Mouse (Mus musculus) midbrain, embryonic 15.5 days (tissue): ENCODE results near the gene Gpm6b. TPM values are rescaled to one million over a fixed set of nuclear protein-coding genes. Genes with fewer than 3 reads are reported as not detected.
A peak's percentile ranks its signal among the peaks of the same experiment; 100 is the strongest.

ENCODE experiments used
- ATAC-seq: fragments of 200-750 bp; cut with Nextera tagmentation; replicated peaks from 2 replicates; pipeline ENCODE4 v1.8.0; 2017; ENCODE audit warnings: moderate TSS enrichment
- H3K27ac ChIP-seq: fragments of 300-500 bp; sonication (generic); 2 replicates; pipeline ENCODE4 v1.5.1; 2015; ENCODE audit warnings: mild to moderate bottlenecking, inconsistent platforms
- H3K27me3 ChIP-seq: fragments of 300-500 bp; sonication (generic); replicated peaks from 2 replicates; pipeline ENCODE4 v1.6.1; 2015; ENCODE audit warnings: inconsistent platforms
- H3K36me3 ChIP-seq: fragments of 300-500 bp; sonication (generic); replicated peaks from 2 replicates; pipeline ENCODE4 v1.6.1; 2015; ENCODE audit warnings: inconsistent platforms
- H3K4me1 ChIP-seq: fragments of 300-500 bp; sonication (generic); 2 replicates; pipeline ENCODE4 v1.6.1; 2015; ENCODE audit warnings: inconsistent platforms
- H3K4me2 ChIP-seq: fragments of 300-500 bp; sonication (generic); 2 replicates; pipeline ENCODE4 v1.6.1; 2015; ENCODE audit warnings: inconsistent platforms, mild to moderate bottlenecking, moderate library complexity
- H3K4me3 ChIP-seq: fragments of 300-500 bp; sonication (generic); 2 replicates; pipeline ENCODE4 v1.5.1; 2015; ENCODE audit warnings: mild to moderate bottlenecking, inconsistent platforms
- H3K9ac ChIP-seq: fragments of 300-500 bp; sonication (generic); 2 replicates; pipeline ENCODE4 v1.6.1; 2015; ENCODE audit warnings: mild to moderate bottlenecking, inconsistent platforms
- H3K9me3 ChIP-seq: fragments of 300-500 bp; sonication (generic); 2 replicates; pipeline ENCODE4 v1.6.1; 2016; ENCODE audit warnings: inconsistent platforms
- WGBS: fragments of 180-500 bp; shearing (Covaris S2); methylation state at CpG from one replicate; pipeline ENCODE4 v1.1.7; 2015; ENCODE audit warnings: mixed read lengths; 5-methylcytosine and 5-hydroxymethylcytosine counted together
- polyA plus RNA-seq: library from polyadenylated mRNA; unstranded; fragments of >200 nt; fragmentation: Nextera tagmentation; extraction: Ambion mirVana; gene quantifications from 2 replicates; pipeline ENCODE4 v1.2.1, GENCODE M21; 2015

The Gpm6b gene
- polyA plus RNA-seq: 240 and 247 TPM in 2 replicates

GRCm38 (mm10) chrX:166238831-166239460 lies at the start of gene Gpm6b:
TSS of gene Gpm6b (plus strand) at chrX:166238911.
- Histone ChIP-seq H3K9ac (peak within 1 kb of the TSS; percentile 56), H3K4me1 (no peaks in the 10 kb centered on the region), H3K4me2 (peak within 1 kb of the TSS; percentile 76), H3K4me3 (peak within 1 kb of the TSS; percentile 60), H3K27me3 (peaks cover 16% of the 10 kb centered on the region; the same call in 1 of the 2 replicates), H3K36me3 (no peaks in the 10 kb centered on the region), H3K27ac (peak within 1 kb of the TSS; percentile 48; the same call in 1 of the 2 replicates), H3K9me3 (no peaks in the 10 kb centered on the region)
- peak; percentile 95 for ATAC-seq
- 21% methylated on average over 63 of the region's 63 CpGs for WGBS

DNA sequence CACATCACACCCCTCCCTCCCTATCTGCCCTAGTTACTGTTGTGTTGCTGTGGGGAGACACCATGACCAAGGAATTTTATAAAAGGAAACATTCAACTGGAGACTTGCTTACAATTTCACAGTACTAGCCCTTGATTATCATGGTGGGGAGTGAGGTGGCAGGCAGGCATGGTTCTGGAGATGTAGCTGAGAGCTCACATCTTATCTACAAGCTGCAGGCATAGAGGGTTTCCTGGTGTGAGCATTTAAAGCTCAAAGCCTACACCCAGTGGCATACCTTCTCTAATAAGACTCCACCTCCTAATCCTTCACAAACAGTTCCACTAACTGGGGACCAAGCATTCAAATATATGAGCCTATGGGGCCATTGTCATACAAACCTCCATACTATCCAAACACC lies 42.4 kb upstream of the Gpm6b start:
- Histone ChIP-seq H3K36me3 (no peaks in the 10 kb centered on the region), H3K27ac (no peak overlapping the region), H3K4me3 (no peak overlapping the region), H3K4me2 (no peak overlapping the region), H3K4me1 (no peaks in the 10 kb centered on the region), H3K27me3 (no peaks in the 10 kb centered on the region), H3K9ac (no peak overlapping the region), H3K9me3 (no peaks in the 10 kb centered on the region)
- no peak for ATAC-seq

- no peak overlapping the region for H3K27ac ChIP-seq
- no peaks in the 10 kb centered on the region for H3K4me1 ChIP-seq
- no peaks in the 10 kb centered on the region for H3K27me3 ChIP-seq
- no peak overlapping the region for H3K4me3 ChIP-seq
- H3K36me3 ChIP-seq: no peaks in the 10 kb centered on the region
- ATAC-seq: no peak
- 93% methylated on average over 2 of the region's 2 CpGs for WGBS
- no peak overlapping the region for H3K9ac ChIP-seq
- H3K4me2 ChIP-seq: no peak overlapping the region
- no peaks in the 10 kb centered on the region for H3K9me3 ChIP-seq
Observed at GRCm38 (mm10) chrX:166198266-166198665, 40.4 kb upstream of the Gpm6b start.

DNA sequence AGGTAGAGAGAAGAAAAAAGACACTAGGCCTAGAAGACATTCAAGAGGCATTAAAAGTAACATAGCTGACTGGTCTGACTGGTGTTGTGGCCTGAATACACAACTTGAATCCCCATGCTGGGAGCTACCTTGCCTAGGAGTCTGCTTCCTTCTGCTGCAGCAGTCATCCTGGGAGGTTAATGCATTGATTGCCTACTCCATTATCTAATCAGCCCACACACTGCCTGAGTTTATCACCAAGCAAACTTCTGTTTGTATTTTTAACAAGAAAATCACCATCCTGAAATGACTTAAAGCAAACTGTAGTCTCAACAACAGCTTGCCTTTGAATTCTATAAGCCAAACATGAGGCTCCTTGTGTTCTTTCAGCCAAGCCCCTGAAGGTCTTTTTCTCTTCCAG lies 38.9 kb upstream of the Gpm6b start:
- Histone ChIP-seq H3K9me3 (no peaks in the 10 kb centered on the region), H3K4me3 (no peak overlapping the region), H3K27me3 (no peaks in the 10 kb centered on the region), H3K36me3 (no peaks in the 10 kb centered on the region), H3K9ac (no peak overlapping the region), H3K27ac (no peak overlapping the region), H3K4me1 (no peaks in the 10 kb centered on the region), H3K4me2 (no peak overlapping the region)
- ATAC-seq: no peak

GRCm38 (mm10) chrX:166214576-166214975 lies 24.1 kb upstream of the Gpm6b start:
- Histone ChIP-seq H3K9ac (no peak overlapping the region), H3K27me3 (no peaks in the 10 kb centered on the region; the same call in 1 of the 2 replicates), H3K36me3 (no peaks in the 10 kb centered on the region), H3K27ac (no peak overlapping the region), H3K4me3 (no peak overlapping the region), H3K9me3 (no peaks in the 10 kb centered on the region), H3K4me2 (no peak overlapping the region), H3K4me1 (no peaks in the 10 kb centered on the region)
- ATAC-seq: no peak
- 71% methylated on average over 2 of the region's 2 CpGs for WGBS

- Histone ChIP-seq H3K36me3 (no peaks in the 10 kb centered on the region), H3K4me1 (no peaks in the 10 kb centered on the region), H3K9me3 (no peaks in the 10 kb centered on the region), H3K27ac (no peak overlapping the region), H3K27me3 (no peaks in the 10 kb centered on the region; the same call in 1 of the 2 replicates), H3K4me3 (no peak overlapping the region), H3K9ac (no peak overlapping the region), H3K4me2 (no peak overlapping the region)
- ATAC-seq: no peak
- 59% methylated on average over 6 of the region's 6 CpGs for WGBS
Observed at GRCm38 (mm10) chrX:166216248-166216647, 22.5 kb upstream of the Gpm6b start.

- H3K9ac ChIP-seq: no peak overlapping the region
- no peaks in the 10 kb centered on the region; the same call in 1 of the 2 replicates for H3K27me3 ChIP-seq
- H3K4me2 ChIP-seq: no peak overlapping the region
- H3K9me3 ChIP-seq: no peaks in the 10 kb centered on the region
- no peaks in the 10 kb centered on the region for H3K36me3 ChIP-seq
- no peak for ATAC-seq
- H3K27ac ChIP-seq: no peak overlapping the region
- 90% methylated on average over 8 of the region's 8 CpGs for WGBS
- no peak overlapping the region for H3K4me3 ChIP-seq
- H3K4me1 ChIP-seq: no peaks in the 10 kb centered on the region
Observed at GRCm38 (mm10) chrX:166216720-166217119, 22.0 kb upstream of the Gpm6b start.

GRCm38 (mm10) chrX:166219331-166219730 lies 19.4 kb upstream of the Gpm6b start:
- Histone ChIP-seq H3K9ac (no peak overlapping the region), H3K27ac (no peak overlapping the region), H3K36me3 (no peaks in the 10 kb centered on the region), H3K4me2 (no peak overlapping the region), H3K9me3 (no peaks in the 10 kb centered on the region), H3K4me1 (no peaks in the 10 kb centered on the region), H3K27me3 (no peaks in the 10 kb centered on the region; the same call in 1 of the 2 replicates), H3K4me3 (no peak overlapping the region)
- no peak for ATAC-seq
- 68% methylated on average over 5 of the region's 5 CpGs for whole genome bisulfite sequencing

GRCm38 (mm10) chrX:166226856-166227255 lies 11.9 kb upstream of the Gpm6b start:
- no peak overlapping the region for H3K9ac ChIP-seq
- H3K36me3 ChIP-seq: no peaks in the 10 kb centered on the region
- 63% methylated on average over 5 of the region's 5 CpGs for WGBS
- no peak for ATAC-seq
- no peak overlapping the region for H3K4me3 ChIP-seq
- no peak overlapping the region for H3K27ac ChIP-seq
- H3K4me1 ChIP-seq: no peaks in the 10 kb centered on the region
- no peak overlapping the region for H3K4me2 ChIP-seq
- H3K9me3 ChIP-seq: no peaks in the 10 kb centered on the region
- H3K27me3 ChIP-seq: 0 out of 2 replicates have a peak, but pooled peaks cover 4% of the 10 kb centered on the region

GRCm38 (mm10) chrX:166229750-166230149 lies 9.0 kb upstream of the Gpm6b start:
- Histone ChIP-seq H3K9ac (no peak overlapping the region), H3K36me3 (no peaks in the 10 kb centered on the region), H3K4me1 (no peaks in the 10 kb centered on the region), H3K27ac (no peak overlapping the region), H3K4me2 (no peak overlapping the region), H3K4me3 (no peak overlapping the region), H3K9me3 (no peaks in the 10 kb centered on the region), H3K27me3 (0 out of 2 replicates have a peak, but pooled peaks cover 4% of the 10 kb centered on the region)
- WGBS: 85% methylated on average over 3 of the region's 3 CpGs
- no peak for ATAC-seq

- Histone ChIP-seq H3K4me2 (no peak overlapping the region), H3K9ac (no peak overlapping the region), H3K36me3 (no peaks in the 10 kb centered on the region), H3K27me3 (0 out of 2 replicates have a peak, but pooled peaks cover 7% of the 10 kb centered on the region), H3K27ac (no peak overlapping the region), H3K4me1 (no peaks in the 10 kb centered on the region), H3K4me3 (no peak overlapping the region), H3K9me3 (no peaks in the 10 kb centered on the region)
- WGBS: 84% methylated on average over 6 of the region's 6 CpGs
- no peak for ATAC-seq
Observed at GRCm38 (mm10) chrX:166230515-166231267, 8.0 kb upstream of the Gpm6b start.

- Histone ChIP-seq H3K9ac (no peak overlapping the region), H3K27ac (no peak overlapping the region), H3K36me3 (no peaks in the 10 kb centered on the region), H3K4me1 (no peaks in the 10 kb centered on the region), H3K27me3 (peaks cover 13% of the 10 kb centered on the region; the same call in 1 of the 2 replicates), H3K9me3 (no peaks in the 10 kb centered on the region), H3K4me3 (no peak overlapping the region), H3K4me2 (no peak overlapping the region)
- ATAC-seq: no peak
- WGBS: 58% methylated on average over 2 of the region's 2 CpGs
Observed at GRCm38 (mm10) chrX:166236131-166236530, 2.6 kb upstream of the Gpm6b start.
